Mouse (Mus musculus) heart, adult 8-10 months (tissue): ENCODE results near the gene Zp2. TPM values are rescaled to one million over a fixed set of nuclear protein-coding genes. Genes with fewer than 3 reads are reported as not detected.

Experiments
- DNase-seq: peaks from one replicate; pipeline ENCODE4 v3.0.0; 2022; ENCODE audit warnings: low spot score
- total RNA-seq, 4 experiments: library from RNA; stranded (reverse); gene quantifications; 2 replicates each; pipeline ENCODE4 v1.2.4; 2022

Gene Zp2
- 1 to 10 TPM in 1 of 4 experiments, under 1 TPM in 3; 0.78 to 1.6 (median 0.83) TPM for total RNA-seq

DNA sequence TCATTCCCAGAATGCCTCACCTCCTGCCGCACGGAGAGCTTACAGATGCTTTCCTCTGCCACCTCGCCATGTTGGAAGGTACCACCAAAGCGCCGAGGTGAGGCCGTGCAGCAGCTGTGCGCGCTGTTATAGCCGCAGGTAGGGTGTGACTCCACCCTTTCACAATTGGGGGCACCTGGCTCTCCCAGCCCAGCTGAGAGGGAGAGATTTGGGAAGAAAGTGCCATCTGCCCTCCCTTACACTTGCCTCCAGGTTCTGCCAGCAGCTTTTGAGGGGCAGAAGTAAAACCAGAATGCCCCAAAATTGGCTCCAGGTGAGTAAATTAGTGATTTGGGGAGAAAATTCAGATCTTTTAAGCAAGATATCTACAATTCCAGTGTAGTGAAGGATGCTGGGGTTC lies at the start of gene Zp2:
Zp2 (minus strand) TSS at position 101 of the 400 bp plus-strand sequence.
- DNase-seq, result no peak

DNA sequence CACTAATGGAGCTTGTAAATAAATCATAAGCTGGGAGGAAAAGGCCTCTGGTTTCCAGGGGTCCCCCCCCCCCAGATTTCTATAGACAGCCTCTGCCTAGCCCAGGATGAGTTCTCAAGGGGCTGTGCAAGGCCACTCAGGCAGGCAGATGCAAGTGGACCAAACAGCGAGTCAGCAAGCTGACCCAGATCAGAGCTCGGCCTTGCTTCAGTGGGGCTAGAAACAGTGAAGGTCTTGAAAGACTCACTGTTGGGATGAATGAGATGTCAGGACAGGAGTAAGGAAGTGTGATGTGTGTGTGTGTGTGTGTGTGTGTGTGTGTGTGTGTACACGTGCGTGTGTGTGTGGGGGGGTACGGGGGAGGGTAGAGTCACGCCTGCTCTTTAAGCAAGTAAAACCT lies 47.7 kb upstream of the Zp2 start:
- no peak for DNase-seq

DNA sequence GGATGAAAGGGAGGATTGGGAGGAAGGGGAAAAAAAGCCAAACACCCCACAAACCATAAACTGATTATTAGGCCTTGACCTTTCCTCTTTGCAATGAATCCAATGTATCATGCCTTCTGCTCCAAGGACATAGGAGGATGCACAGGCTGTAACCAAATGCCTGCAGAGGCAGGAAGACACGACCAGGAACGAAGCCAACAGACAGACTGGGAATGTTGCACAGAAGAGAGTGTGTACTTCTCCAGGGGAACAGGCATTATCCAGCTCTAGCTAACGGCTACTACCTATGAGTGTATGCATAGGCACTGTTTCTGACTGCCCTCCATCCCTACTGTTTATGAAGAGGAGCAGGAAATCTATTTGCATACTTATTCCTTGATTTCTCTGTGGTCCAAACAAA lies 47.1 kb upstream of the Zp2 start:
- no peak for DNase-seq

DNA sequence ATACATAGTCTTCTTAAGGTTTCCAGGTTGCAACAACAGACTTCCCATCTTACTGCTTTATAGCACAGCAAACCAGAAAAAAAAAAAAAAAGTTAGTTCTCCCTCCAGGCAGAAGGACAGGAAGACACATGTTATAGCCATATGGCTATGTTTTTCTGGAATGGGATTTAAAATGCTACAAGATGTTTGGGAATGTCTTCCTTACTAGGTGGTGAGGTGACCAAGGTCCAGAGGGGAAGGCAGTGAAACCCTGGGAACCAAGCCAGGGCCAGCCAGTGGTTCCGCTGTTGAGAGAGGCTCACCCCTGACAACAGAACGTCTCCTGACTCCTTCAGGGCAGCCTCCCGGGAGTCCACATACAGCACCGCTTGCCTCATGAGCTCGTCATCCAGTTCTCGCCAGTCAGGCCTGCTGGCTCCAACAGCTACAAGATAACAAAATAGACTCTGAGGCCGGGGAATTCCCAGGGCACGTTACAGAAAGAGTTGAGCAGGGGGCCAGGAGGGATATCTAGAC lies 45.1 kb upstream of the Zp2 start:
- DNase-seq, result no peak

DNA sequence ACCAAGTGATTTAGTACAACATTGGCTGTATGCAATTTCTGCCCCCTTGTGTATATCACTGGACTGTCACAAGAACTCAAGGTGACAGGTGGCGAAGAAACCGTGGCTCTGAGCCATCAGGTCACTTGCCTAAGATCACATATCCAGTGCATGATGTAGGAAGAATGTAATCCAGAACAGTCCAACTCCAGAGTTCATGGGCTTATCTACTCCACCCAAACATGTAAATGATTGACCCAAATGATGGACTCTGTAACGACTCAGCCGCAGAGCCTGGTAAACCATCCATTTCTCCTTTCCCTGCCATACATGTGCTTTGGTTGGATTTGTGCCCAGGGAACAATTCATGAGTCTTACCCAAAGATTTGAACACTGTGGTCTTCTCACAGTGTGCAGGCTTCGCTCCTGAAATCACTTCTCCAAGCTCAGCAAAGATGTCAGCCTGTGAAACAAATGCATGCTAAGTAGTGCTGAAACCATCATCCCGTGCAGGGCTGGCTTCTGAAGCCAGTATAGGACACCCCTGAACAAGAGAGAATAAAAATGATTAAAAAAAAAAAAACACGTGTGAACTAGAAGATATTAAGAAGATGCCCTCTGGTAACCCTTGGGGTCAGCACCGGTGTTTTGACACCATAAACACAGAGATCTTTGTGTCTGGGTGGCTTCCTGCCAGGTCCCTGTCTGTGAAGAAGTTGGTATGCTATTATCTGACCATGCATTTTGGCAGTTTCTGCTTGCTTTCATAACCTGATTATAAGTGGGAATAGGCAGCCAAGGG lies 44.5 kb upstream of the Zp2 start:
- no peak for DNase-seq

DNA sequence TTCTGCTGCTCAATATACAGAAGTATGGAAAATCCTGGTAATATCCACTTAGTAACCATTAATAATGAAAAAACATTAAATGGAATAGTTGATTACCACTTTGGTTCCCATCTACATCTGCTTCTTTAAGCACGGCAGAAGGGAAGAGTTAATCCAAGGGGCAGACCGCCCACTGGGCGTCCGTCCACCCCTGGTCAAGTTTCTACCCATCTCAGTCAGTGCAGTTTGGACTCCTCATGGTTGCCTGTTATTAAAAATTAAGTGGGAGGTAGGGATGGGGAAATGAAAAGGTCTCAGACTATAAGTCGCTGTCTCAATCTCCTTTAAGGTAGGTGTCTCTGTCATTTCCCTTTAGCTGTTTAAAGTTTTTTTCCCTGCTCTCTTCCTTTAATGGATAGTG lies 43.9 kb upstream of the Zp2 start:
- DNase-seq, result no peak

DNA sequence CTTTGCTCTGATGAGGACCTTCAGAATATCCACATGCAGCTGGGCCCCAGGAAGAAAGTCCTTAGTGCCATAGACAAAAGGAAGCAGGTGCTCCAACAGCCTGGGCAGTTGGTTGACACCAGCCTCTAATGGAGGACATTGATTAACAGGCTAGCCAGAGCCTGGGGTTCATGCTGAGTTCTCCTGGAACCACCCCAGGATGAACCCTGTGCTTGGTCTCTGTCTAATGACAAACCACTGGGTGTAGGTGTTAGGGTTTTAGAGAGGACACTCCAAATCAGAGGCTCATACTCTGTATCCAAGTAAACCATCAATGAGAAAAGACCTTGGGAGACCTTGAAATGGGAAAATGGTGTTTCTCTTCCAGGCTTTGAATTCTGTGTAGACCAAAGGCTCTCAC lies 37.8 kb upstream of the Zp2 start:
- DNase-seq, result no peak

DNA sequence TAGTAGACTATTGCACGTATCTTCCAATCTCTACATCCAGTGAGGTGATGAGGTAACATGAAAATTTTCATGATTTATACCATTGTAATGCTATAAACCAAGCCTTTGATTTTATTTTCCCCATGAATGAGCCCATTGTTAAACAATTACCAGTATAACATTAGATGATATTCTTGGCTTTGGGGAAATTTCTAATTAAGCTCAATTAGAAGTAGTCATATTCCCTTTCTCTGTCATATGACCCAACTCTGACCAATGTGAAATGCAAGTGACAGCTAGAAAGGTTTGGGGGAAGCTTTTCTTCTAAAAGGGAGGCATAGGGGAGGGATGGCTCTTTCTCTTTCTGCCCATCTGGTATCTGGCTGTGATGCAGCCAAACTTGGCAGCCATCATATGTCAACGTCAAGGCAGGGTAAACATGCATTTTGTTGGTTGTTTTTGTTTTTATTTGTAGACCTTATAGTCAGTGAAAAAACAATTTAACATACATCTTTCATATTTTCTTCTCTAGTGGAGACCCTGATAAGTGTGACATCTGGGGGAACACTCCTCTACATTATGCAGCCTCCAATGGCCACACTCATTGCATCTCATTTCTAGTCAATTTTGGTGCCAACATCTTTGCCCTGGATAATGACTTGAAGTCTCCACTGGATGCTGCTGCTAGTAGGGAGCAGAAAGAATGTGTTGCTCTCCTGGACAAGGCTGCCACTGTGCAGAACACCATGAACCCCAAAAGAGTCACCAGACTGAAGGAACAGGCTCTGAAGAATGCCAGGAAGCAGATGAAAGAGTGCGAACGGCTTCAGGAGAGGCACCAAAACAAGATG lies 36.5 kb upstream of the Zp2 start:
- DNase-seq, result no peak

DNA sequence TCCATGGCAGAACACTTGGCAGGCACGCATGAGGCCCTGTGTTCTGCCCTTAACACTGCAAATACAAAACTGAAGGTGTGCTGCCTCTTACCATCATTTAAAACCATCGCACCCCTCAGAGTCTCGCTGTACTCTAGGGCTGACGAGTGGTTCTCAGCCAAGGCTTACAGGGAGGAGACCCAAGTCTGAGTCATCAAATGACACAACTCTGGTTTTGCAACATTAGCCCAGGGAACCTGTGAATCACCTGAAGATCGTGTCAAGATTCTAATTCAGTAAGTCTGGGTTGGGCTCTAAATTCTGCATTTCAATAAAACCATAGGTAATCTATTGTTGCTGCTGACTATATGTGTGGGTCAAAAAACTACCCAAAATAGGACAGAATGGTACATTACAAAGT lies 35.5 kb upstream of the Zp2 start:
- DNase-seq, result no peak

DNA sequence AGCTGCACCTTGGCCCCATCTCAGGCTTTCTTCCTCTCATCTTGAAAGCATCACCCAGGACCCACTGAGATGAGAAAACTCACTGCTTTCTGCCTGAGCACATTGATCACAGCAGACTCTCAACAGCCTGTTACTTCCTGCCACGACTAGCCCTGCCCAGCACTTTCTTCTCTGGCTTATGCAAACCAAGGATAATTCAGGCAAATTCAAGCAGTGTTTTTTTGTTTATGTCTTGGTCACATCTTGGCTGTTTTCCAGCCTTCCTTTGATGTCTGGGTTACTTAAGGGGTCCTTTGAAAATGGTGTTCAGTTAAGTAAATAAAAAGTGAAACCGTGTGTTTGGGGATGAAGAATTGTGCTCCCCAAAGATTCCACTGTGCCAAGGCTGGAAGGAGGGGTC lies 33.8 kb upstream of the Zp2 start:
- DNase-seq, result no peak

DNA sequence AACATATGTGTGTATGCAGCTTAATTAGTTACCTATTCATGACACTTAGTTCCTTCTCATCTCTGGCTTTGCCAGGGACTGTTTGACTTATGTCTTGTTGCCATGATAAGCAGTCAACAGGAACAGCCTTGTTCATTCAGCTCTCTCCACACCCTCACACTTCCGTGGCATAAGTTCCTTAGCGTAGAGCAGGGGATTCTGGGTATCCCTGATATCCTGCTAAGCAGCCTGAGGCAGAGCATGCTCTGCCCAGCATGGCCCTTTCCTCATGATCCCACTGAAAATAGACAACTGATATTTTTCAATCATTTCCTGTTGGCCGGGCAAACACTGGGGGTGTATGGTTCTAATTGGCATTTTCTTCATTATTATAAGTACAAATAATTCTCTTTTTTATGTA lies 32.5 kb upstream of the Zp2 start:
- no peak for DNase-seq

DNA sequence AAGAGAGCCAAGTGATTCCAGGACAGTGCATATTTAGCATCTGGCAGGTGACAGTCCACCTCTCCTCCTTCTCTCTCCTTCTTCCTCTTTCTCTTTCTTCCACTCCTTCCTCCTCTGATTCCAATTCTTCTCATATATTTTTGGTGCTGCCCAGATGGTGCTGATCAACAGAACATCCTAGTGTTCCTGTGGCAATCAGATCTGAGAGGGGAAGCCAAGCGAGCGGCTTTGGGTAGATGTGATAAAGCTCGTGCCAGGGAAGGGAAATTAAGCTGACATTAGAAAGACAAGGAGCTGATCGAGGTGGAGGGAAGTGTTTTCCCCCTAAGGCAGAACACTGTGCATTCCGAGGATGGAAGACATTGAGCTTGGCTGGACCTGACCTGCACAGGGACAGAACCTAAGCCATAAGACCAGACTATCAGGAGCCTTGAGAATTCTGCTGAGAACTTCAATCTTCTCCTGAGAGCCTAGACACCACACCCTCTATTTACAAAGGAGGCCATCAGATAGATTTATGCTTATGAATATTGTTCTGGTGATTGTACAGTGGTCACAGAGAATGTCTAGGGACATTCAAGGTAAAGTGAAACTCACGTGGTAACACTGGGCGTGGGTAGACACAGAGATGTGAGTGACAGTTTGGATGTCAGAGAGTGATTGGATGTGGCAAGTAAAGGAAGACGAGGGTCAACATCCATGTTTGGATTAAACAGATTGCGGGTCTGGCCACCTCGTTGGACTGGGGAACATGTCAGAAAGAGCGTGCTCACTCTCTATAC lies 29.8 kb upstream of the Zp2 start:
- no peak for DNase-seq

DNA sequence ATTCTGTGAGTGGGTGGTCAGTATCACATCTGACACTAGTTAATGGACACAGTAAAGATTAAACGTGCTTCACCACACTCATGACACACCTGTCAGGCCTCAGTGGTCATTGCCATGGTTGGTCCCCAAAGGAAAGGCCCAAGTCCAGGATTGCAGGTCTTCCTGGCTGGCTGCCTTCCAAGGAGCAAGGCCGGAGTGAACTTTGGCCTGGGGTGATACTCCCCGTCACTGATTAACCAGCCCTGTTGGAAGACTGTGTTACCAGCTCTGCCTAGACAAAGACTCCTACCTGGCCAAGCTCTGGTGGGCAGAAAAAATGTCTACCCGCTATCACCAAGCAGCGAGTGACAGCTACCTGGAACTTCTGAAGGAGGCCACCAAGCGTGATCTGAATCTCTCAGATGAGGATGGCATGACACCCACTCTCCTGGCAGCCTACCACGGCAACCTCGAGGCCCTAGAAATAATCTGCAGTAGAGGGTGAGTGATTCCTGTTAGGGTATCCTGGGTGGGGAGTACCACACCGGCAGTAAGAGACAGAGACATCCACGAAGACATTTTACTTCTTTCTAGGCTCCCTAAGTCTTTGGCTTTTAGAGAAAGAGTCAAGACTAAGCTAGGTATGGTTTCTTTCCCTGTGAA lies 28.6 kb upstream of the Zp2 start, which contains the start of gene Anks4b:
Anks4b (plus strand) TSS at position 256 of the 642 bp plus-strand sequence.
- no peak for DNase-seq

DNA sequence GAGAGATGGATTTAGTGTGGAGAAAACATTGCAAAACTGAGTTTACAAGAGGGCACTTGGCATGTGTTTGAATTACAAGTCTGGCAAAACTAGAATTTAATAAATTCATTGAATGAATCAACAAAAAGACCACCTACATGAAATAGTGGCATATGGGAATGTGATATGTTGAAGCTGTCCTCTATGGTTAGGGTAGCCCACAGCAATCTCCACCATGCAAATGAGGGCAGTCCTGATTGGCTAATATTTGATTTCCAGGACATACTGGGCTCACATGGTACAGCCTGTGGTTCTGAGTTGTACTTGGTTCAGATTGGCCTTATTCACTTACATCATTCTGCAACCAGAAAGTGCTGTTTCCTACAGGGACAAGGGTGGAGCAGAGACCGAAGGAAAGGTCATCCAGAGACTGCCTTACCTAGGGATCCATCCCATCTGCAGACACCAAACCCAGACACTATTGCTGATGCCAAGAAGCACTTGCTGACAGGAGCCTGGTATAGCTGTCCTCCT lies 27.2 kb upstream of the Zp2 start:
- DNase-seq, result no peak

DNA sequence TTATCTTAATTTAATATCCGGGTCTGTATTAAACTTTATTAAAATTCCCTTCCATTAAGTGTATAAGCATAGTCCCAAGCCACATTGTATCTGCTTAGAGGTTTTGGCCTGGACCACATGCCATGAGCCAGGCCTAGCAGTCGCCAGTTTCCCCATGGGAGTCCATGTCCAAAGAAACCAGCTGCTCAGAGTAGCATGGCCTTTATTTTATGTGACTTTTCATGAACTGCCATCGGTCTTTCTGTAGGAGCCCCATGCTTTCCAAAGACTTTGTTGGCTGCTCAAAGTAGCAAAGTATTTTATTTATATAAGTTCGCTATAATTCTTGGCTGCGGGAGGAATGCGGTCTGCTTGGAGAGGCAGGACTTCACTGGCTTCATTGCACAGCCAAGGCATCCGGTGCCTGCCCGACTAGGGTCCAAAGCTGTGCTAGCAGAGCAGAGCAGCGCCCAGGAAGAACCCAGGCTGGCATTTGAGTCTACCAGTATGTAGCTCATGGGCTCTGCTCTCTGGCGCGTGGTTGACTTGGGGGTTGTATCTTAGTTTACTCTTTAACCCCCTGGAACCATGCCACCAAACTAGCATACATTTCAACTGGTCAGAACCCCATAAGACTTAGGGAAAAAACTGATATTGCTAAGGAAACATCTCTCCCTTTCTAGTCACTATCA lies 18.6 kb upstream of the Zp2 start:
- DNase-seq, result no peak

DNA sequence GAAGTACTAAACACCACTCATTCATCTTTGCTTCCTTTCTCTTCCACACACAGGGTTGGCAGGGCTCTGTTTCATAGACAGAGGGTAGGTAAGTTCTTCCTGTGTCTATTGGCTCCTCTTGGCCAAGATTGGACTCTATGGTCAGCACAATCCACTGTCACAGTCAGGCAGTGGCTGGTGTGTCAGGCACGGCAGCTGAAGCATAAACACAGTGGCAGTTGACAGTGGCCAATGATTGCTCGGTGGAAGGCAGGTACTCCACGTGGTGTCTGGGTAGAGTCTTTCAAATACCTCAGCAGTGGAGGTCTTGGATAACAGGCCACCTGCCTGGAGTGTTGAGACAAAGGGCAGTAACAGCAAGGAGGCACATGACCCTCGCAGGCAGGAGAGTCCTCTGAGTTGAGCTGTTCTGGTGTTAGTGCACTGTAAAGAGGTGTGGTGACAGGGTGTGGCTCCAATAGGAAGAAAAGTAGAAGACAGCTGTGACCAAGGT lies 13.1 kb upstream of the Zp2 start:
- DNase-seq, result no peak

DNA sequence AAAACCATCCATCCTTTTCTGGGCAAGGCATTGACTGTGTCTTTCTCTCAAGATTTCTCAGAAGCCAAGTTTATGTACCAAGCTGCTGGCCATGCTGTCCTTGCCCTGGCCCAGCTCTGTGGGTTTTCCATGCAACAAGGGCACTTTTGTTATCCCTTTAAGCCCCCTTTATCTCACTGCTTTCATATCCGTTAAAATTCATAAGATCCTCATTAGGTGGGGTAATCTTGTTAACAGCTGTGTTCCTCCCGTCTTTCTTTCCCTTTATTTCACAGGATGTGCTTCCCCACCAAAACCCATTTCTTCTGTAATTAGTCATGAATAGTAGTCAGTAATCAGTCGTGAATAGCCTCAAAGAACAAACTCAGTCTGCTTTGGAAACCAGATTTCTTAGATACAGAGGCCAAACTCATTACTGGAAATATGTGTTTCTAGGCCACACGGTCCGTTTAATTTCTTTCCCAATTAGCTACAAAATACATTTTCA lies 12.5 kb upstream of the Zp2 start:
- no peak for DNase-seq

DNA sequence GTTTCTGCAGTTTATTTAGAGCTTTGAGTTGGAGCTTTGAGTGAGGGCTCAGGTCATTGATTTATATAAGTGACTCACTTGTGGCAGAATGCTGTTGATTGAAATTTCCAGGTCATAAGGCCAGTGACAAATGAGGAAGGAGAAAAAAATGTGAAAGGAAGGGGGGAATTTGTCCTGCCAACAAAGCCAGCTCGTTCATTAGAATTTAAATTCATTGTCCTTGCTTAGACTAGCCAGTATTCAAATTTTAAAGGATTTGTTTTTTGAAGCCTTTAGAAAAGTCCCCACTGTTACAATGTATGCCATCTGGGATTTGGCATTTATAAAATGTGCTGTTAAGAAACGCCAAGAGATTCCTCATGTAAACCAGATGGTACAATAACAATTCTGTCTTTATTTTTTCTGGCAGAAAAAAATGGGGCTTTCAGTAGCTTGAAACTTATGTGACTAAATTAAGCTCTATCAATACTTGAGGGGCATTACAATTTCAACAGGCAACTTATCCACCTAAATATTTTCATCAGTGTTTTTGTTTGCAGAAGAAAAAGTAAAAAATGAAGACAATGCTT lies 11.8 kb upstream of the Zp2 start:
- no peak for DNase-seq

DNA sequence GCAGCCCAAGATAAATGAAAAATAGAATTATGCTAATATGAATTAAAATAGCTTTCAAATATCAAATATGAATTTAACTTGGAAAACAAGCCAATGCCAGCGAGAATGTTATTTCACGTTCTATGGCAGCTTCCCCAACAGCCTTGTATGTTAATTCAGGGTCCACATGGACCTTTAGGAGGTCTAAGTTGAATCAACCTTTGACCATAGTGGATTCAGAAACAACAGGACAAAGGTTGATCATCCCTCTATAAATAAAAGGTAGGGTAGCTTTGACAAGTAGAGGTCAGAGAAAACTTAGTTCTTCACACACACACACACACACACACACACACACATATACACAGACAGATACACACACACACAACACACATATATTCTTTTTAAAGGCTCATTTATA lies 5.8 kb upstream of the Zp2 start:
- DNase-seq, result no peak

DNA sequence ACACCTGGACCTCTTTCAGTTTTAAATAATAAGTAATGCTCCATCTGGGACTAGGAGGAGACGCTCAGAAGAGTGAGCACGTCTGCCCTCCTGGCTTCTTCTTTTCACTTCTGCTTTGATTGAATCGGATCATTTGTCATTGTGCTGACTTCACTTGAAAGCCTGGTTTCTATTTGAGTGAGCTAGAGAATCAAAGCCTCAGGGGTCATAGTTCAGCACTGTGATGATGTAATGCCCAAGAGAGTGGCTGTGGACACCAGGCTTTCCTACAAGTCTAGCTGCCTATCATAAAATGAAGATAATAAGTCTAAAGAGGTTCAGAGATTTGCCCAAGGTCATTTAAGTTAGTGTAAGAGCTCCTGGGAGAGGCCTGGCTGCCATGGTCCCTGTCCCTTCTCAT lies 5.2 kb upstream of the Zp2 start:
- DNase-seq, result peak; percentile 30
